Mouse (Mus musculus): ENCODE results near the gene Med15.
A peak's percentile ranks its signal among the peaks of the same experiment; 100 is the strongest.

The Med15 gene

GRCm38 (mm10) chr16:17647566-17648340 is 84.9 kb downstream of the Med15 start:
- no peak for DNase-seq (ENCODE audit: low read depth)

DNA sequence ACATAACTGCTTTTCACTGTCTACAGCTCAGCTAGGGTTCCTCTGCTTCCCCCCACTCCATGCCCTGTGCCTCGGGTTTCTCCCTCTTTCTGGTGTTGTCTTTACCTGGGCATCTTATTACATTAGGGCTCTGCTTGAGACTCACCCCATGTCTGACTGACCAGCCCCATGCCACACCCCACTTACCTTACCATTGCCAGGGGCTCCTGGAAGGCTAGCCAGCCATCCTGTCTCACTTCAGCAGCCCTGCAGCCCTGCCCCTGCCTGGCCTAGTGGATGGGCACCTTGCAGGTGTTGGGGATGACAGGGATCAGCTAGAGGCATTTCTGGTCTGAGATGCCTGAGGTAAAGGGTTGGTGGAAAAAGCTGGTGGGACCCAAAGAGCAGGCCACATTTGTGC is 85.5 kb downstream of the Med15 start:
- DNase-seq (ENCODE audit: low read depth), result no peak

GRCm38 (mm10) chr16:17646310-17647114 is 86.2 kb downstream of the Med15 start, which contains the start of gene Ccdc74a:
Gene Ccdc74a (plus strand): TSS chr16:17646470.
- DNase-seq (ENCODE audit: low read depth), result peak; percentile 66

DNA sequence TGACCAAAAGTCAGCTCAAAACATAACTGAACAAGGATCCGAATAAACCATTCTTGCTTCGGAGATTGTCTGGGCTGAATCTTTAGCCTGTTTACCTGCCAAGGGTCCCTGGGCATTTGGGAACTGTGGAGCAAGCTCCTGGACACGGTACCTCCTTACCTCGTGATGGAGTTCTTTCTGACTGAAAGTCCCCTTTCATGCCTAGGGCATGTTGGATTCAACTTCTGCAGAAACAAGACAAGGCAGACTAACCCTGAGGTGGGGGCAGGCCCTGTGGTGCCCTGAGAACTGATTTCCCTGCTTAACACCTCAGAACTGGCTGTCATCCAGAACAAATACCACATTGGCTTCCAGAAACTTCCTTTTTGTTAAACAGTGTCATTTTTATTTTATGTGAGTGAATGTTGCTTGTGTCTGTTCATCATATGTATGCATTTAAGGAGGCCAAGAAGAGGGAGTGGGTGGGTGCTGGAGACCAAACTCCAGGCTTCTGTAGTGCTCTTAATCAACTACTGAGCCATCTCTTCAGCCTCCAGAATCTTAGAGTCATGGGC is 89.2 kb downstream of the Med15 start:
- DNase-seq (ENCODE audit: low read depth), result no peak

DNA sequence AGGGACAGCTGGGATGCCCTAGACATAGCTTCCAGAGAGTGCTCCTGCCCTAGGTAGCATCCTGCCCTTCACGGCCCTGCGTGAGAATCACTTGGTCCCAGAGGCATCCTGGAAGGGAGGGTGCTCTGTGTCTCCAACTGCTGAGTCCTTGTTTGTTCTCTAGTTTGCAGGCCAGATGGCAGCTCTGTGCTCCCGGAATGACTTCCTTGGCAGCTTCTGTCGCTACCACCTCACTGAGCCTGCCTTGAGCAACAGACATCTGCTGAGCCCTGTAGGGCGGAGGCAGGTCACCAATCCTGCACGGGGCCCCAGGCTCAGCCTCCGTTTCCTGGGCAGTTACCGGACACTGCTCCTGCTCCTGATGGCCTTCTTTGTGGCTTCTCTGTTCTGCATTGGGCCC is 90.4 kb downstream of the Med15 start:
- no peak for DNase-seq (ENCODE audit: low read depth)

GRCm38 (mm10) chr16:17641301-17641700 is 91.4 kb downstream of the Med15 start:
- no peak for DNase-seq (ENCODE audit: low read depth)

GRCm38 (mm10) chr16:17640706-17641105 is 92.0 kb downstream of the Med15 start:
- no peak for DNase-seq (ENCODE audit: low read depth)

- no peak for DNase-seq (ENCODE audit: low read depth)
Observed at GRCm38 (mm10) chr16:17639951-17640350, 92.7 kb downstream of the Med15 start.

GRCm38 (mm10) chr16:17639081-17639480 is 93.6 kb downstream of the Med15 start:
- no peak for DNase-seq (ENCODE audit: low read depth)

GRCm38 (mm10) chr16:17638036-17638628 is 94.6 kb downstream of the Med15 start:
- DNase-seq (ENCODE audit: low read depth), result peak; percentile 77

DNA sequence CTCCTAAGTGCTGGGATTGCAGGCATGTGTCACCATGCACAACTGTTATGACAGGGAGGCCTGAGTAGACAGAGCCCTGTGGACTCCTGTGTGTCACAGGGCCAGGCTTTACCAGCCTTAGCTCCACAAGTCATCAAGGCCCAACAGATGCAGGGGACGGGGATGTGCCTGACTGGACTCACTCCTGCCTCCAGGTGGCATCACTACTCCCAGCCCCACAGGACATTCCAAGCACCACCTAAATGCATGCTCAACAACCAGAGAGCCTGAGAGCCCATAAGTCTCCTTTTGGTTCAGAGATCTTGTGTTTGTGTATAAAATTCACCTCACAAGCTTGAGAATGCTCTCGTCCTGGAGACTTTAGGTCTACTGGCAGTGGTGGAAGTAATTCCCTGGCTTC is 95.1 kb downstream of the Med15 start:
- no peak for DNase-seq (ENCODE audit: low read depth)

- DNase-seq (ENCODE audit: low read depth), result peak; percentile 28
Observed at GRCm38 (mm10) chr16:17636904-17637303, 95.8 kb downstream of the Med15 start.

DNA sequence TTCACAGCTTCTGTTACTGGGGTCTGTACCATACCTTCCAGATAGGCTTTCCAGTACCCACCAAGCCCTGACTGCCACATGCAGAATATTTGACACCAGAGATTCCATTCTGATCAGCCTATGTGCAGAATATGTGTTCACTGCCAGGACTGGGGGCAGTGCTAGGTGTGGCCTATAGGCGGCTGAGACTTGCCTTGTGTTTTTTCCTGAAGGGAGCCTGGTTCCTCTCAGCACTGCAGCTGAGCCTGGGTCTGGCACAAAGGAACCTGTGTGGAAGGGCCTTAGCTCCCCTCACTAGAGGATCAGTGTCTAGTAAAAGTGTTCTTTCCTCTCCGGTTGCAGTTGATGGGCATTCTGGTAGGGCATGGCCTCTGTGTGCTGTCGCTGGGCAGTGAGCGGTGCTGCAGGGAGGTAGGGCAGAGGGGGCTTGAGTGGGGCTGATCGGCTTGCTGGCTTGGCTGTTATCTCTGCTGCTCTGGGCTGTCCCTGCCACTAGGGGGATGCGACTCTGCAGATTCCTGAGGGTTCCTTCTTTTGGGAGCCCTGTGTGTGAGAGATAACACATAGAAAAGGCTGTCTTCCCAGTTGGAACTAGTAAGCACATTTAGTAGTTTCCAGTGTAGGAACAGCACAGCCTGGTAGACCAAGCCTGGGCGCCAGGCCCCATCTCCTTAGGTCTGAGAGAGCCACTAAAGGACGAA is 99.1 kb downstream of the Med15 start:
- DNase-seq (ENCODE audit: low read depth), result no peak

- no peak for DNase-seq (ENCODE audit: low read depth)
Observed at GRCm38 (mm10) chr16:17632580-17632979, 100.1 kb downstream of the Med15 start.

DNA sequence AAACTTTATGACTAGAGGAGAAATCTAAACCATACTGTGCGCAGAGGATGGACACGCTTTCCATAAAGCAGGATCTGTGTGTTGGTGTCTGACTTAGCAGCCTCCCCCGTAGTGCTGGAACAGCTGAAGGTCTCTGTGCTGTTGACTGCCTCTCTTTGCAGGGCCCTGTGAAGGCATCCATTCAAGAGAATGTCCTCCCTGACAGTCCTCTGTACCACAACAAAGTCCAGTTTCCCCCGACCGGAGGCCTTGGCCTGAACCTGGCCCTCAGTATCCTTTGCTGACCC is 106.5 kb downstream of the Med15 start:
- DNase-seq (ENCODE audit: low read depth), result no peak

DNA sequence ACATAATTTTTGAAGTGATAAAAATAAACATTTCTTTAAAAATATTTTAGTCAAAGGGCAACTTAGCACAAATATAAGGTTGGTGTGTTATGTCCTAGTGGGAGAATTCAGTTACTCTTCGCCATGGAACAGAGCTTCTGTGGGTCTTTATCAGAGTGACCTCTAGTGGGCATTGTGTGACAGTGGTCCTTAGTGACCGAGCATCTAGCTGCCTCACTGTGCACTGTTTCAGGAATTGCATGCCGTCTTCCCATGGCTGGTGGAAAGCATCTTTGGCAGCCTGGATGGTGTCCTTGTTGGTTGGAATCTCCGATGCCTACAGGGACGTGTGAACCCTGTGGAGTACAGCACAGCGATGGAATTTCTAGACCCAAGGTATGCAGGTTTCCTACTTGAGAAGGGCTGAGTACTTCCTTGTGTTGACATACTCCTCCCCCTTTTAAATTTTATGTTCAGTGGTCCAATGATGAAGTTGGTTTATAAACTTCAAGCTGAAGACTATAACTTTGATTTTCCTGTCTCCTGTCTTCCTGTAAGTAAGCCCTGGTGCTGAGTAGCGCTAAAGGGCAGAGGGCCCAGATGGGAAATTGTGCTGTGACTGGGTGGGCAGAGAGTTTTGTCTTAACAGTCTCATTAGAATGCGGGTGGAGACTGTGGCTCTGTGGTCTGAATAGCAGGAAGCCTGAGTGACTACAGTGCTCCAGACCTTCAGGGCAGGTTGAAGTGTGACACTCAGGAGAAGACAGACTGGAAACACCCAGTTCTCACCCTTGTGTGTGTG is 107.0 kb downstream of the Med15 start:
- no peak for DNase-seq (ENCODE audit: low read depth)

DNA sequence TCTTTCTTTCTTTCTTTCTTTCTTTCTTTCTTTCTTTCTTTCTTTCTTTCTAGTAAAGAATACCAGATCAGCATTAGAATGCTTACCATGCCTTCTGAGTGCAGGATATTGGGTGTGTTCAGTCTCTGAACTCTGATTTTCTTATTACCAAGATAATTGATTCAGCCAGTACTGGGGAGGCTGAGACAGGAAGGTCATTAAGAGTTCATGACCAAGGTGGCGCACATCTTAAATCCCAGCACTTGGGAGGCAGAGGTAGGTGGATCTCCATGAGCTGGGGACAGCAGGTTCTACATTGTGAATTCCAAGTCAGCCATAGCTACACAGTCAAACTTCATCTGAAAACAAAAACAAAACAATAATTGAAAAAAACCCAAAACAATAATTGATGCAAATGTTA is 110.8 kb downstream of the Med15 start:
- DNase-seq (ENCODE audit: low read depth), result no peak

DNA sequence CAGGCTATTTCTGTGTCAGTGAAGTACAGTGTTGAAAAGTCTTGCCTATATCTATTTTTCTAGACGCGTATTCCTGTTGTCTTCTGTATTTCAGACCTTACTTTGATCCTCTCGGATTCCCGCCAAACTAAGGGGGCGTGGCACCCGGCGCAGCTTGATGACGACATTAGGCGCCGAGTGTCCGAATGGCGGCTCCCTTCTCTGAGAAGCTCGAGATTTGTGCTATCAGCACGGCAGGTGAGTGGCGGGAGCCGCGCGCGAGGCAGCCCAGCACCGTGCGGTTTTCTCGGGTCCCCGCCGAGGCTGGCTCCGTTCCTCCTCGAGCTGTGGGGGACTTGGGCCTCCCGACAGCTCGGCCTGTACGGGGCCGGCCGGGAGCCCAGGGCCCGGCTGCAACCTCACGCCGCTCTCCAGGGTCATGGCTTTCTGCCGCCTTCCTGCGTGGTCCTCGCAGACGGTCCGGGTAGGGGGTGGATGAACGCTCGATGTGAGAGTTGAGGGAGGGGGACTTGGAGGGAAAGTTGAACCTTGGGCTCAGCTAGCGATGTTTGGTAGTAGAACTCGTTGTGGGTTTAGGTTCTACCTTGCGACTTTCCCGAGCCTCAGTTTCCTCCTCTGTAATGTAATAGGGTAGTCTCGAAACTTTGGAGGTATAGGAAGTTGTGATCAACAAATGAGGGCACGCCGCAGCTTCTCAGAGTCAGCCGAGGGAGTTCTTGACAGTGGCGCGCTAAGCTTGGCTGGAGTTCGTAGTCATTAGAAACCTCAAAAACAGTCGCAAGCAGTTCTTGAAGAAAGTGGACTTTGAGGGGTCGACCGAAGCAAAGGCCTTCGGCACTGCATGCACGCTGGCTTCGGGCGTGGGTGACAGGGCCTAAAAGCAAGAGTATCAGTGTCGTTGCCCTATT is 113.2 kb downstream of the Med15 start, which contains the start of gene Smpd4:
Gene Smpd4 (plus strand): TSS at position 157 of the 908 bp plus-strand sequence.
- DNase-seq (ENCODE audit: low read depth), result peak; percentile 93

DNA sequence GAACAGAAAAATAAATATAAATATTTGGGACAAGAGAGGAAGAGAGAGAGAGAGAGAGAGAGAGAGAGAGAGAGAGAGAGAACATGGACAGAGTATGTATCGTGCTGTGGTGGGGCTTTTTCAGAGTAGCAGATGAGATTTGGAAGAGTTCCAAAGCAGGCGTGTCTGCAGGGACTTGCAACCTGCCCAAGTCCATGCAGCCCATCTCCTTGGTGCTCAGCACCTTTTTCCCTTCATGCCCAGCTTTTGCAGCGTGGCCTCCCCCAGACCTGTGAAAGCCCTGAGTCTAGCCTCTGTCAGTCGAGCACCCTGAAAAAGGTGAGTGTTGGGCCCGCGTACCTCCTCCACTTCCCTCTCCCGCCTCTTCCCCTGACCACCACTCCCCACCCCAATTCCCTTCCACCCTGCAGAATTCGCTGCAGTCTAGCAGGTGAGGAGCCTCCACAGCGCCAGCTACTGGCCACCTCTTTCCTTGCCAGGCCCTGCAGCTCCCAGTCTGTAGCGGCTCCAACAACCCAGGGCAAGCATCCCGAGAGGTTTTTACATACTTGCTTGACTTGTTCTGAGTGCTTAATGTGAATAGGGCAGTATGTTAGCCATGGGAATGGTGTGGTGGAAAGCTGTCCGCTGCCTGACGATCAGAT is 114.6 kb downstream of the Med15 start:
- DNase-seq (ENCODE audit: low read depth), result no peak

- no peak for DNase-seq (ENCODE audit: low read depth)
Observed at GRCm38 (mm10) chr16:17616212-17616611, 116.5 kb downstream of the Med15 start.

Measured in c-Kit-positive CD71-positive TER-119-negative erythroid progenitor cells, embryonic 14.5 days (primary cell).